Comparison of ENCODE assay signal across 13 mouse cellular contexts in genomic region chr11:46313851-46314250, GRCm38 (mm10). TPM values are rescaled to one million over a fixed set of nuclear protein-coding genes. Genes with fewer than 3 reads are reported as not detected.
A peak's percentile ranks its signal among the peaks of the same experiment; 100 is the strongest.
DNase-seq lines count a peak whose midpoint lies in the region; ATAC-seq and TF ChIP-seq lines count a peak whose summit lies in the region.
"Had no signal": no experiment of that assay in that cellular context is flagged by ENCODE, and none has a peak within 500 bp of the region (broad histone marks: within the 10 kb centered on the region; RNA-seq: fewer than 3 reads in every experiment).

No protein-coding gene starts in this region.

- no peak for TF ChIP-seq CTCF in layer of hippocampus, adult 2 months (conservative IDR thresholded peaks at IDR 0.05)
- no peak for TF ChIP-seq CTCF in cortical plate, adult 2 months (IDR thresholded peaks at IDR 0.05; ENCODE audit: extremely low read depth, insufficient read depth, low read length)
- TF ChIP-seq CTCF in stomach, postnatal 0 days (IDR thresholded peaks at IDR 0.05; ENCODE audit: low read depth) = no peak
- TF ChIP-seq CTCF in hindbrain, postnatal 0 days (IDR thresholded peaks at IDR 0.05; ENCODE audit: low read depth) = no peak

- H3K36me3 ChIP-seq in stomach, postnatal 0 days (ENCODE audit: control insufficient read depth, insufficient read depth, low read length) = no peaks in the 10 kb centered on the region
- H3K36me3 ChIP-seq in hindbrain, postnatal 0 days (ENCODE audit: insufficient read depth, low read length) = no peaks in the 10 kb centered on the region

- H3K27ac ChIP-seq in layer of hippocampus, adult 2 months = 0 out of 2 replicates have a peak overlapping the region, but pooled peaks have one; percentile 7
- H3K27ac ChIP-seq in cortical plate, adult 2 months (ENCODE audit: insufficient read depth, low read length) = peak overlapping the region; percentile 92
- no peak overlapping the region for H3K27ac ChIP-seq in stomach, postnatal 0 days (replicated peaks)
- H3K27ac ChIP-seq in hindbrain, postnatal 0 days = no peak overlapping the region
- H3K27ac ChIP-seq: forebrain, embryonic 13.5 days had no signal

- no peak overlapping the region for H3K4me2 ChIP-seq in stomach, postnatal 0 days (replicated peaks; ENCODE audit: low read depth)
- H3K4me2 ChIP-seq in hindbrain, postnatal 0 days (ENCODE audit: low read depth, low read length) = no peak overlapping the region
- H3K4me2 ChIP-seq: forebrain, embryonic 13.5 days had no signal

- 78% methylated on average over 6 of the region's 6 CpGs for WGBS in stomach, postnatal 0 days
- WGBS in hindbrain, postnatal 0 days = 77% methylated on average over 6 of the region's 6 CpGs

- peak; percentile 34; the same call in 1 of the 2 replicates for TF ChIP-seq POLR2A in cortical plate, adult 2 months (IDR thresholded peaks at IDR 0.05; ENCODE audit: extremely low read depth, insufficient read depth, low read length)

- DNase-seq in layer of hippocampus, adult 2 months (ENCODE audit: low spot score in 2 of 2) = peak in 1 of 2 experiments; percentile 30
- DNase-seq in layer of hippocampus, postnatal 36 days = no peak
- peak; percentile 78 to 82 for DNase-seq in B cell, adult 2 months
- DNase-seq in urinary bladder, postnatal 10 days (ENCODE audit: low spot score) = no peak
- no peak for DNase-seq in stomach, postnatal 0 days (ENCODE audit: low spot score)
- no peak for DNase-seq in hindbrain, postnatal 0 days (ENCODE audit: low spot score)
- DNase-seq: kidney, adult 8-10 months; liver had no signal

- H3K4me3 ChIP-seq in layer of hippocampus, adult 2 months = no peak overlapping the region
- H3K4me3 ChIP-seq in cortical plate, adult 2 months (ENCODE audit: insufficient read depth, low read length) = no peak overlapping the region
- H3K4me3 ChIP-seq in stomach, postnatal 0 days (ENCODE audit: low read depth, low read length) = no peak overlapping the region
- no peak overlapping the region for H3K4me3 ChIP-seq in hindbrain, postnatal 0 days (ENCODE audit: low read length)
- H3K4me3 ChIP-seq: forebrain, embryonic 13.5 days; myocyte had no signal

- ATAC-seq in megakaryocyte, adult 5-6 weeks (ENCODE audit: poor library complexity, severe bottlenecking) = peak; percentile 16; the same call in 1 of the 2 replicates
- ATAC-seq in stomach, postnatal 0 days (ENCODE audit: low FRiP score, low TSS enrichment) = no peak
- ATAC-seq in hindbrain, postnatal 0 days = no peak
- ATAC-seq: activated CD4-positive, CD25-positive, alpha-beta regulatory T cell, adult 4 months; forebrain, embryonic 13.5 days had no signal

- H3K4me1 ChIP-seq in cortical plate, adult 2 months (ENCODE audit: control insufficient read depth, insufficient read depth, low read length) = peaks cover 9% of the 10 kb centered on the region
- peaks cover 5% of the 10 kb centered on the region; the same call in 1 of the 2 replicates for H3K4me1 ChIP-seq in stomach, postnatal 0 days (replicated peaks; ENCODE audit: control insufficient read depth, insufficient read depth)
- peaks cover 14% of the 10 kb centered on the region for H3K4me1 ChIP-seq in hindbrain, postnatal 0 days (ENCODE audit: insufficient read depth, low read length)

- H3K9me3 ChIP-seq in stomach, postnatal 0 days (ENCODE audit: control insufficient read depth, low read length) = no peaks in the 10 kb centered on the region
- H3K9me3 ChIP-seq in hindbrain, postnatal 0 days (ENCODE audit: low read length) = no peaks in the 10 kb centered on the region
- H3K9me3 ChIP-seq: forebrain, embryonic 13.5 days had no signal

- H3K27me3 ChIP-seq in stomach, postnatal 0 days (ENCODE audit: control insufficient read depth, insufficient read depth, low read length) = no peaks in the 10 kb centered on the region
- no peaks in the 10 kb centered on the region for H3K27me3 ChIP-seq in hindbrain, postnatal 0 days (ENCODE audit: insufficient read depth, low read length)
- H3K27me3 ChIP-seq: forebrain, embryonic 13.5 days had no signal

- no peak for TF ChIP-seq EP300 in stomach, postnatal 0 days (optimal IDR thresholded peaks at IDR 0.05)

- no peak overlapping the region for H3K9ac ChIP-seq in stomach, postnatal 0 days (ENCODE audit: low read length)
- H3K9ac ChIP-seq in hindbrain, postnatal 0 days (replicated peaks; ENCODE audit: low read length) = no peak overlapping the region
- H3K9ac ChIP-seq: forebrain, embryonic 13.5 days had no signal

RNA-seq across cellular contexts. Expression of gene Cyfip2, which starts 1.2 kb away (rescaled TPM):
- total RNA-seq in layer of hippocampus, adult 2 months (2021) = 100 to 1,000 TPM; 530 to 540 TPM
- total RNA-seq in layer of hippocampus, postnatal 36 days (2021) = 100 to 1,000 TPM; 491 to 500 TPM
- polyA plus RNA-seq in cortical plate, adult 2 months (2012; rRNA removed) = 273 and 275 TPM in 2 replicates
- 56.5 and 69.7 TPM in 2 replicates for total RNA-seq in megakaryocyte, adult 5-6 weeks (2015)
- 28.2 and 50.1 TPM in 2 replicates for total RNA-seq in megakaryocyte, adult 5-6 weeks (2017)
- 2.8 and 3.0 TPM in 2 replicates for polyA plus RNA-seq in stomach, postnatal 0 days (2015; fragmentation: Nextera tagmentation; extraction: Ambion mirVana)
- total RNA-seq in hindbrain, postnatal 0 days (2014; rRNA removed) = 136 and 162 TPM in 2 replicates
- polyA plus RNA-seq in hindbrain, postnatal 0 days (2015; fragmentation: Nextera tagmentation; extraction: Ambion mirVana) = 72.4 and 79.1 TPM in 2 replicates

Comparison
In these comparisons a context has a peak if more than half of its experiments do, and no peak if none do; other contexts are left out.
1. DNase-seq: peak in B cell, adult 2 months (2 of 2); none in layer of hippocampus, postnatal 36 days (0 of 2), urinary bladder, postnatal 10 days (single experiment), stomach, postnatal 0 days (single experiment) and hindbrain, postnatal 0 days (single experiment).
2. H3K27ac ChIP-seq: peak in layer of hippocampus, adult 2 months (single experiment) and cortical plate, adult 2 months (single experiment); none in stomach, postnatal 0 days (single experiment) and hindbrain, postnatal 0 days (single experiment).